17 mouse cellular contexts compared by ENCODE assay signal in genomic region chr8:28012849-28013248, GRCm38 (mm10).
"Had no signal": no experiment of that assay in that cellular context is flagged by ENCODE, and none has a peak within 500 bp of the region (broad histone marks: within the 10 kb centered on the region; RNA-seq: fewer than 3 reads in every experiment).

No protein-coding gene starts in this region.

- ATAC-seq: midbrain, embryonic 15.5 days had no signal

- H3K4me2 ChIP-seq: lung, embryonic 14.5 days; midbrain, embryonic 11.5 days; midbrain, embryonic 15.5 days; neural tube, embryonic 13.5 days; neural tube, embryonic 15.5 days; stomach, embryonic 15.5 days had no signal

- H3K4me3 ChIP-seq: midbrain, embryonic 15.5 days; myocyte; neural tube, embryonic 13.5 days; neural tube, embryonic 15.5 days; stomach, embryonic 15.5 days had no signal

- H3K36me3 ChIP-seq: midbrain, embryonic 15.5 days; neural tube, embryonic 13.5 days; neural tube, embryonic 15.5 days; stomach, embryonic 15.5 days had no signal

- H3K27ac ChIP-seq: midbrain, embryonic 15.5 days; neural tube, embryonic 13.5 days; neural tube, embryonic 15.5 days; stomach, embryonic 15.5 days; stomach, postnatal 0 days had no signal

- H3K27me3 ChIP-seq: midbrain, embryonic 15.5 days; neural tube, embryonic 13.5 days; neural tube, embryonic 15.5 days; stomach, embryonic 15.5 days had no signal

- H3K9me3 ChIP-seq: midbrain, embryonic 15.5 days; neural tube, embryonic 13.5 days; neural tube, embryonic 15.5 days; stomach, embryonic 15.5 days had no signal

- H3K9ac ChIP-seq: lung, embryonic 14.5 days; midbrain, embryonic 15.5 days; neural tube, embryonic 13.5 days; neural tube, embryonic 15.5 days; stomach, embryonic 15.5 days had no signal

- H3K4me1 ChIP-seq: midbrain, embryonic 15.5 days; neural tube, embryonic 13.5 days; neural tube, embryonic 15.5 days; stomach, embryonic 15.5 days had no signal

- DNase-seq: lung, adult 18-20 months; lung, embryonic 14.5 days; lung, postnatal 10 days; lung, postnatal 4 days; retina, postnatal 1 day; right cerebral cortex, adult 18-20 months; right cerebral cortex, postnatal 25 days; thymus, adult 2 months; thymus, postnatal 25 days; thymus, postnatal 4 days had no signal
